12 mouse cellular contexts compared by ENCODE assay signal in genomic region chr16:11021403-11022112, GRCm38 (mm10). TPM values are rescaled to one million over a fixed set of nuclear protein-coding genes. Genes with fewer than 3 reads are reported as not detected.
DNase-seq lines count a peak whose midpoint lies in the region; ATAC-seq and TF ChIP-seq lines count a peak whose summit lies in the region.
"Had no signal": no experiment of that assay in that cellular context is flagged by ENCODE, and none has a peak within 500 bp of the region (broad histone marks: within the 10 kb centered on the region; RNA-seq: fewer than 3 reads in every experiment).

No protein-coding gene starts in this region.

- peaks cover 9% of the 10 kb centered on the region for H3K4me1 ChIP-seq in stomach, embryonic 15.5 days
- 0 out of 2 replicates have a peak, but pooled peaks cover 2% of the 10 kb centered on the region for H3K4me1 ChIP-seq in stomach, postnatal 0 days (replicated peaks; ENCODE audit: control insufficient read depth, insufficient read depth)
- peaks cover 3% of the 10 kb centered on the region; the same call in 1 of the 2 replicates for H3K4me1 ChIP-seq in hindbrain, embryonic 13.5 days (replicated peaks)
- H3K4me1 ChIP-seq in stomach, embryonic 16.5 days (ENCODE audit: control insufficient read depth, insufficient read depth, low read length): peaks cover 8% of the 10 kb centered on the region

- no peak overlapping the region for H3K4me3 ChIP-seq in stomach, embryonic 15.5 days (replicated peaks)
- no peak overlapping the region for H3K4me3 ChIP-seq in stomach, postnatal 0 days (ENCODE audit: low read depth, low read length)
- H3K4me3 ChIP-seq in hindbrain, embryonic 13.5 days: no peak overlapping the region
- H3K4me3 ChIP-seq in stomach, embryonic 16.5 days (replicated peaks; ENCODE audit: low read length): no peak overlapping the region

- H3K9me3 ChIP-seq in stomach, embryonic 15.5 days: no peaks in the 10 kb centered on the region
- H3K9me3 ChIP-seq in stomach, postnatal 0 days (ENCODE audit: control insufficient read depth, low read length): no peaks in the 10 kb centered on the region
- H3K9me3 ChIP-seq in hindbrain, embryonic 13.5 days: no peaks in the 10 kb centered on the region
- H3K9me3 ChIP-seq in stomach, embryonic 16.5 days (replicated peaks; ENCODE audit: control insufficient read depth, low read length): no peaks in the 10 kb centered on the region

- H3K27me3 ChIP-seq in stomach, embryonic 15.5 days (replicated peaks): no peaks in the 10 kb centered on the region
- H3K27me3 ChIP-seq in stomach, postnatal 0 days (ENCODE audit: control insufficient read depth, insufficient read depth, low read length): no peaks in the 10 kb centered on the region
- H3K27me3 ChIP-seq in hindbrain, embryonic 13.5 days: no peaks in the 10 kb centered on the region
- no peaks in the 10 kb centered on the region for H3K27me3 ChIP-seq in stomach, embryonic 16.5 days (ENCODE audit: control insufficient read depth, insufficient read depth, low read length)
- H3K27me3 ChIP-seq: CH12.LX had no signal

- no peak for DNase-seq in frontal cortex, postnatal 36 days (ENCODE audit: low spot score in 2 of 2)
- DNase-seq in stomach, postnatal 0 days (ENCODE audit: low spot score): no peak
- no peak for DNase-seq in urinary bladder, postnatal 25 days (ENCODE audit: low spot score)
- DNase-seq in urinary bladder, postnatal 4 days (ENCODE audit: low spot score in 2 of 2): no peak
- DNase-seq: cerebellum, postnatal 14 days; kidney, adult 18-20 months had no signal

- H3K36me3 ChIP-seq in stomach, embryonic 15.5 days: no peaks in the 10 kb centered on the region
- no peaks in the 10 kb centered on the region for H3K36me3 ChIP-seq in stomach, postnatal 0 days (ENCODE audit: control insufficient read depth, insufficient read depth, low read length)
- no peaks in the 10 kb centered on the region for H3K36me3 ChIP-seq in hindbrain, embryonic 13.5 days
- H3K36me3 ChIP-seq in stomach, embryonic 16.5 days (ENCODE audit: control insufficient read depth, insufficient read depth, low read length): no peaks in the 10 kb centered on the region

- H3K4me2 ChIP-seq in stomach, embryonic 15.5 days: no peak overlapping the region
- H3K4me2 ChIP-seq in stomach, postnatal 0 days (replicated peaks; ENCODE audit: low read depth): no peak overlapping the region
- H3K4me2 ChIP-seq in hindbrain, embryonic 13.5 days: no peak overlapping the region
- H3K4me2 ChIP-seq in stomach, embryonic 16.5 days (ENCODE audit: low read depth, low read length): no peak overlapping the region

- ATAC-seq in frontal cortex, adult (ENCODE audit: low TSS enrichment): peak; percentile 69
- ATAC-seq in stomach, embryonic 15.5 days (ENCODE audit: insufficient read depth, low FRiP score, low read depth): peak; percentile 36; the same call in 1 of the 2 replicates
- ATAC-seq in stomach, postnatal 0 days (ENCODE audit: low FRiP score, low TSS enrichment): no peak
- peak; percentile 77 for ATAC-seq in hindbrain, embryonic 13.5 days (ENCODE audit: low FRiP score)
- peak; percentile 56; the same call in 1 of the 2 replicates for ATAC-seq in stomach, embryonic 16.5 days (ENCODE audit: insufficient read depth, low FRiP score)
- ATAC-seq: activated CD4-positive, CD25-positive, alpha-beta regulatory T cell, adult 4 months had no signal

- no peak overlapping the region for H3K27ac ChIP-seq in stomach, embryonic 15.5 days
- no peak overlapping the region for H3K27ac ChIP-seq in stomach, postnatal 0 days (replicated peaks)
- H3K27ac ChIP-seq in hindbrain, embryonic 13.5 days: peak overlapping the region; percentile 44; the same call in 1 of the 2 replicates
- H3K27ac ChIP-seq in stomach, embryonic 16.5 days (ENCODE audit: low read length): no peak overlapping the region

- TF ChIP-seq EP300 in stomach, postnatal 0 days (optimal IDR thresholded peaks at IDR 0.05): no peak

- TF ChIP-seq CTCF in stomach, postnatal 0 days (IDR thresholded peaks at IDR 0.05; ENCODE audit: low read depth): no peak

- no peak overlapping the region for H3K9ac ChIP-seq in stomach, embryonic 15.5 days
- H3K9ac ChIP-seq in stomach, postnatal 0 days (ENCODE audit: low read length): no peak overlapping the region
- no peak overlapping the region for H3K9ac ChIP-seq in hindbrain, embryonic 13.5 days
- no peak overlapping the region for H3K9ac ChIP-seq in stomach, embryonic 16.5 days (ENCODE audit: low read length)

- 41% methylated on average over 3 of the region's 3 CpGs for WGBS in stomach, embryonic 15.5 days
- 33% methylated on average over 3 of the region's 3 CpGs for WGBS in stomach, postnatal 0 days
- WGBS in hindbrain, embryonic 13.5 days: 59% methylated on average over 3 of the region's 3 CpGs
- WGBS in stomach, embryonic 16.5 days: 58% methylated on average over 3 of the region's 3 CpGs

RNA-seq across cellular contexts. Expression of gene Snn, which starts 39.2 kb away (rescaled TPM):
- 28.8 and 30.0 TPM in 2 replicates for polyA plus RNA-seq in stomach, embryonic 15.5 days (2015; fragmentation: Nextera tagmentation; extraction: Ambion mirVana)
- polyA plus RNA-seq in stomach, postnatal 0 days (2015; fragmentation: Nextera tagmentation; extraction: Ambion mirVana): 11.8 and 12.2 TPM in 2 replicates
- polyA plus RNA-seq in hindbrain, embryonic 13.5 days (2015; fragmentation: Nextera tagmentation; extraction: Ambion mirVana): 145 TPM in 2 replicates
- polyA plus RNA-seq in stomach, embryonic 16.5 days (2015; fragmentation: Nextera tagmentation; extraction: Ambion mirVana): 23.6 and 26.4 TPM in 2 replicates

RNA-seq across cellular contexts. Expression of gene Litaf, which starts 44.4 kb away (rescaled TPM):
- polyA plus RNA-seq in stomach, embryonic 15.5 days (2015; fragmentation: Nextera tagmentation; extraction: Ambion mirVana): 96.0 and 100 TPM in 2 replicates
- 68.1 and 69.5 TPM in 2 replicates for polyA plus RNA-seq in stomach, postnatal 0 days (2015; fragmentation: Nextera tagmentation; extraction: Ambion mirVana)
- 36.4 and 40.6 TPM in 2 replicates for polyA plus RNA-seq in hindbrain, embryonic 13.5 days (2015; fragmentation: Nextera tagmentation; extraction: Ambion mirVana)
- polyA plus RNA-seq in stomach, embryonic 16.5 days (2015; fragmentation: Nextera tagmentation; extraction: Ambion mirVana): 94.2 and 103 TPM in 2 replicates
